Mouse (Mus musculus) C2C12 (cell line): Measurements from ENCODE around the gene Bsdc1. TPM values are rescaled to one million over a fixed set of nuclear protein-coding genes. Genes with fewer than 3 reads are reported as not detected.

Experiments used
- H3K27me3 ChIP-seq: one replicate; pipeline ENCODE4 v1.6.1; 2011; ENCODE audit not compliant: control insufficient read depth, insufficient read depth, insufficient read length
- H3K36me3 ChIP-seq: one replicate; pipeline ENCODE4 v1.6.1; 2011; ENCODE audit not compliant: control insufficient read depth, insufficient read depth
- H3K4me3 ChIP-seq: one replicate; pipeline ENCODE4 v1.5.1; 2011; ENCODE audit warnings: mild to moderate bottlenecking, control low read depth; ENCODE audit not compliant: poor library complexity, insufficient read depth, severe bottlenecking
- H3K79me2 ChIP-seq: one replicate; pipeline ENCODE4 v1.6.1; 2011; ENCODE audit not compliant: control insufficient read depth, insufficient read depth
- H3K79me3 ChIP-seq: one replicate; pipeline ENCODE4 v1.6.1; 2011; ENCODE audit warnings: low read depth, control low read depth
- H3ac ChIP-seq: one replicate; pipeline ENCODE3; 2011; ENCODE audit warnings: low read depth; ENCODE audit not compliant: control insufficient read depth, insufficient read length
- CEBPB ChIP-seq: IDR thresholded peaks from one replicate; pipeline ENCODE4 v1.6.1; 2011; ENCODE audit warnings: low read depth, mild to moderate bottlenecking, control low read depth, moderate library complexity
- CTCF ChIP-seq: IDR thresholded peaks from one replicate; pipeline ENCODE4 v1.5.1; 2011; ENCODE audit not compliant: control insufficient read depth, insufficient read depth, insufficient read length
- FOSL1 ChIP-seq: IDR thresholded peaks from one replicate; pipeline ENCODE4 v1.8.0; 2011; ENCODE audit warnings: mild to moderate bottlenecking, low read length; ENCODE audit not compliant: poor library complexity, insufficient read depth, severe bottlenecking
- MAX ChIP-seq: IDR thresholded peaks from one replicate; pipeline ENCODE4 v1.6.1; 2011; ENCODE audit warnings: mild to moderate bottlenecking, control low read depth
- MYOD1 ChIP-seq: IDR thresholded peaks from one replicate; pipeline ENCODE4 v1.6.1; 2011; ENCODE audit warnings: low read depth; ENCODE audit not compliant: control insufficient read depth, insufficient read length
- MYOG ChIP-seq: IDR thresholded peaks from one replicate; pipeline ENCODE4 v1.6.1; 2011; ENCODE audit not compliant: control insufficient read depth, insufficient read length; ENCODE audit errors: extremely low read depth
- USF1 ChIP-seq: IDR thresholded peaks from one replicate; pipeline ENCODE4 v1.6.1; 2011; ENCODE audit warnings: low read depth, mild to moderate bottlenecking, control low read depth, moderate library complexity
- polyA plus RNA-seq: library from polyadenylated mRNA; unstranded; fragments of >200 nt; fragmentation: generic; extraction: Trizol; gene quantifications from one replicate; pipeline ENCODE4 v1.2.1, GENCODE M21; 2012; ENCODE audit warnings: missing spikeins

The Bsdc1 gene
- polyA plus RNA-seq, 1 experiment: 11.8 TPM

DNA sequence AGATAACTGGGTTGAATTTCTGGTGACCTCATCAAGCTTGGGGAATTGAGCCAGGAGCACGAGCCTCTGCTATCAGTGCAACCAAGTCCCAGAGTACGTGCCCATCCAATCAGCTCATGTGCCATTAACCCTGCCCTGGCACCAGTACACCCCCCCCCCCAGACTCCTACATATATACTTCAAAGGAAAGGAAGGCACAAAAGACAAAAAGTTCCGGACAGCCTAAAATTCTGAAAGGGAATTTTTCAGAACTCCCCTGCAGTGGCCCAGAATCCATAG is 46.8 kb downstream of the Bsdc1 start:
- Histone ChIP-seq H3ac (no peak overlapping the region), H3K4me3 (no peak overlapping the region), H3K79me3 (no peaks in the 10 kb centered on the region), H3K27me3 (no peaks in the 10 kb centered on the region), H3K79me2 (no peaks in the 10 kb centered on the region), H3K36me3 (no peaks in the 10 kb centered on the region)
- TF ChIP-seq MYOD1 (no peak), USF1 (no peak), MYOG (no peak), FOSL1 (no peak), MAX (no peak), CTCF (no peak), CEBPB (no peak)

DNA sequence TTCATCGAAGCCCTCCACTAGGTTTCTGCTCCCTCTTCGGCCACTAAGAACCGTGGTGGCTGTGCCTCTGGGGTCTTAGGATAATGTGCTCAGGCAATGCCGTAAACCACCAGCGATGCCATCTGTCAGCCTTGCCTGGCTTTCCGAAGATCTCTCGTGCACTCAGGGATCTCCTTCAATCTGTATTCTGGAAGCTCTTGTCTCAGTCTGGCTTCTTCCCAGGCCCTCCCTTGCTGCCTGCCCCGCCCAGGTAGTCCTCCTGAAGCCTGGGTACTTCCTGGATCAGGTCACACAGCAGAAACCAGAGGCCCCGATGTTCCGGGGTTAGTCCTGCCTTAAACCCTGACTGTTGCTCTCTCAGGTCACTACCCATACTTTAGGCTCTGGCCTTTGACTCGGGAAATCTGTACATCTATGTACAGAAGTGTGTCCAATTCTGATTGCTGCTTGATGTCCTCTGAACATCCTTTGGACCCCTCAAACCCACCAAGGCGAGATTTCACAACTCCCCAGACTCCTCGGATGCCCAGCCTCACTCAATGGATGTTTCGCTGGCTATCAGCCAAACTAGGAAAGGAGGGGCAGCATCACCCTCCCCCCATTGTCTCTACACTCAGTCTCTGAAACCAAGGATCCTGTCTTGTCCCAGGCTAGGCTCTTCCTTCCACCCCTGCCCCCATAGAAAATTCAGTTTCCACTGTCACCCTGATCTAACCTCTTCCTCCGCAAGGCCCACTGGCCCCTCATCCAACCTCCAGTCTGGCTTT is 47.6 kb downstream of the Bsdc1 start:
- TF ChIP-seq MYOD1 (no peak), USF1 (no peak), MYOG (no peak), CTCF (no peak), FOSL1 (no peak), CEBPB (no peak), MAX (no peak)
- Histone ChIP-seq H3K36me3 (no peaks in the 10 kb centered on the region), H3K27me3 (no peaks in the 10 kb centered on the region), H3K79me3 (no peaks in the 10 kb centered on the region), H3ac (no peak overlapping the region), H3K79me2 (peaks cover 4% of the 10 kb centered on the region), H3K4me3 (no peak overlapping the region)

DNA sequence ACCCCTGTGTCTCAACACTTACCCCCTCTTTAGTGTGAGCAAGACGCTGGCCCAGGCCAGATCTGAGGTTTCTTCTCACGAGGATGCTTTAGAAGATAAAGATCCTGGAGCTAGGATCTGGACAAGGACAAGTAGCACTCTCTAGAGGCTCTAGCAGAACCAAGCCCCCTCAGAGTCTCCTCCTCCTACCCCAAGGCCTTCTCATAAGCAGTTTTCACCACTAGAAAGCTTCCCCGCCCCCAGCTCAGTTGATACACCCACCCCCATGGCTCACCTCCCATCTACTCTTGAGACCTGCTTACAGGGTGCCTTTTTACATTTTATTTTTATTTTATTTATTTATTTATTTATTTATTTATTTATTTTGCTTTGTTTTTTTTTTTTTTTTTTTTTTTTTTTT is 48.3 kb downstream of the Bsdc1 start:
- peaks cover 11% of the 10 kb centered on the region for H3K79me2 ChIP-seq
- no peaks in the 10 kb centered on the region for H3K36me3 ChIP-seq
- TF ChIP-seq MYOD1 (no peak), CTCF (no peak), MAX (no peak), USF1 (no peak), FOSL1 (no peak), CEBPB (no peak), MYOG (no peak)
- H3K4me3 ChIP-seq: no peak overlapping the region
- H3ac ChIP-seq: no peak overlapping the region
- H3K27me3 ChIP-seq: no peaks in the 10 kb centered on the region
- peaks cover 2% of the 10 kb centered on the region for H3K79me3 ChIP-seq

DNA sequence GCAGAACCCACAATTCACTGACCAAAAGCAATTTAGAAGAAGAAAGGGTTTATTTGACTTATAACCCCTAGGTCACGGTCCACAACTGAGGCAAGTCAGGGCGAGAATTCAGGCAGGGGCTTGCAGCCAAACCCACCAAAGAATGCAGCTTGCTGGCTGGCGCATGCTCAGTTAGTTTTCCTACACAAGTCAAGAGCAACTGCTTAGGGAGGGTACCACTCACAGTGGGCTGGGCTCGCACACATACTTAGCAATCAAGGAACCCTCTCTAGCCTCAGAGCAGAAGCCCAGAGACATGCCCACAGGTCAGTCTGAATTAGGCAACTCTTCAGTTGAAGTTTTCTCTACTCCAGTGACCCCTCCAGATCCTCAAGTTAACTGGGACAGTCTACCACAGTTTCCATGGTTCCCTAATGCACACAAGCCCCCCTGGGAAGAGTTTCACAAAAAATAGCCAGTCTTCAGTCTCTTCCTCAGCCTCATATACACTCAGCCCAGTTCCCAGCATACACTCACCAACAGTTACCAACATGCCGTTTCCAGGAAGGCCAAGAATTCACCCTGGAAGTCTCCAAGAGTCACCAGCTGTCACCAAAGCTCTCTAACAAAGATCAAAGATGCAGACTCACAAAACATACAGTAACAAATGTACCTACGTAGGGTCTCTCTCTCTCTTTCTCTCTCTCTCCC is 49.5 kb downstream of the Bsdc1 start:
- H3K36me3 ChIP-seq: no peaks in the 10 kb centered on the region
- peaks cover 3% of the 10 kb centered on the region for H3K79me3 ChIP-seq
- H3K79me2 ChIP-seq: peaks cover 20% of the 10 kb centered on the region
- H3ac ChIP-seq: no peak overlapping the region
- TF ChIP-seq MYOG (no peak), MYOD1 (no peak), CTCF (no peak), CEBPB (no peak), FOSL1 (no peak), USF1 (no peak), MAX (no peak)
- no peaks in the 10 kb centered on the region for H3K27me3 ChIP-seq
- no peak overlapping the region for H3K4me3 ChIP-seq

DNA sequence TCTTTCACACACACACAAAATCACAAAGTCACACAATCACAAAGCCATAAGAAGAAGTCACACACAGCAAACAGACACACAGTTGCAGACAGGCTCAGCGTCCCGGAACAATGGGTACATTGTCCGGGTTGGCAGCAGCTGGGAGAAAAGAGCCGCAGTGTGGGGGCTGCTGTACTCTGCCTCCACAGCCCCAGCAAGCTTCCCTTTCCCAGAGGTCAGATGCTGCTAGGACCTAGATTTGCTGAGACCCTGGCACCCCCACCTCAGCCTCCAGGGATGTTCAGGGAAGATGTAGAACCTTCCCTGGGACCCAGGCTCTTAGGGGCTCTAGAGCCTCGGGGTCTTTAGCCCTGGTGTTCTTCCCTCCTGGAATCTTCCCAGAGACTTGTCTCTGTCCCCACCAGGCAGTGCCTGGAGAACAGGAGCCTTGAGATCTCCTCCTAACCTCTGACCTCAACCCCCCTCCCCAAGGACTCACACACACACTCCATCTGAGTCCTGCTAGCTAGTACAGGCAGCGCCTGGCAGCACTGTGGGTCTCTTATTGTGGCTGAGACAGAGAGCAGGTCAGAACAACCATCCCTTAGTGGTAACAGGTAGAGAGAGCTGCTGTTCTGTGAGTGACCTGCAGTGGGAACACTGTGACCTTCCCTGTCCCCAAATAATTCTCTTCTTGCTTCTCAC is 50.2 kb downstream of the Bsdc1 start:
- no peak overlapping the region for H3ac ChIP-seq
- H3K36me3 ChIP-seq: peaks cover under 1% of the 10 kb centered on the region
- TF ChIP-seq CTCF (no peak), CEBPB (no peak), FOSL1 (no peak), MYOD1 (no peak), USF1 (no peak), MAX (no peak), MYOG (no peak)
- H3K27me3 ChIP-seq: no peaks in the 10 kb centered on the region
- H3K4me3 ChIP-seq: no peak overlapping the region
- H3K79me3 ChIP-seq: peaks cover 3% of the 10 kb centered on the region
- peaks cover 20% of the 10 kb centered on the region for H3K79me2 ChIP-seq
